Mouse (Mus musculus): ENCODE measurements around the gene Slc25a19. TPM values are rescaled to one million over a fixed set of nuclear protein-coding genes. Genes with fewer than 3 reads are reported as not detected.

Gene Slc25a19
- total RNA-seq, 2 experiments from 2014 or later = 169 to 231 TPM

GRCm38 (mm10) chr11:115599722-115600121 is 28.4 kb downstream of the Slc25a19 start:
- DNase-seq = no peak

GRCm38 (mm10) chr11:115598309-115598708 is 29.8 kb downstream of the Slc25a19 start:
- DNase-seq = no peak

- no peak for DNase-seq
Observed at GRCm38 (mm10) chr11:115595209-115595608, 32.9 kb downstream of the Slc25a19 start.

- DNase-seq = no peak
Observed at GRCm38 (mm10) chr11:115590526-115591075, 37.5 kb downstream of the Slc25a19 start.

- DNase-seq = no peak
Observed at GRCm38 (mm10) chr11:115587984-115588383, 40.1 kb downstream of the Slc25a19 start.

GRCm38 (mm10) chr11:115586403-115586802 is 41.7 kb downstream of the Slc25a19 start:
- DNase-seq = no peak

GRCm38 (mm10) chr11:115585573-115586100 is 42.5 kb downstream of the Slc25a19 start:
- DNase-seq = no peak

- no peak for DNase-seq
Observed at GRCm38 (mm10) chr11:115584376-115585073, 43.6 kb downstream of the Slc25a19 start.

- DNase-seq = no peak
Observed at GRCm38 (mm10) chr11:115582913-115583606, 45.0 kb downstream of the Slc25a19 start.

GRCm38 (mm10) chr11:115579080-115579479 is 49.0 kb downstream of the Slc25a19 start:
- no peak for DNase-seq

- DNase-seq = no peak
Observed at GRCm38 (mm10) chr11:115564961-115565360, 63.1 kb downstream of the Slc25a19 start.

Other genes starting within 250 kb of the Slc25a19 start
- gene Cdr2l, start 246.4 kb downstream of the Slc25a19 start, total RNA-seq (2021) = 10 to 100 TPM; 30.7 to 43.9 TPM
- gene Mrpl58, start 224.5 kb downstream of the Slc25a19 start, total RNA-seq (2021) = 100 to 1,000 TPM; 147 to 163 TPM
- gene Atp5h, start 208.3 kb downstream of the Slc25a19 start, total RNA-seq (2021) = 1,000 to 10,000 TPM in 1 of 2 experiments, 100 to 1,000 TPM in 1; 968 to 1,066 TPM
- 10 to 100 TPM; 36.4 to 48.6 TPM for gene Kctd2, start 208.2 kb downstream of the Slc25a19 start, total RNA-seq (2021)
- under 1 TPM in 1 of 2 experiments, not detected in 1; 0.21 TPM for gene Trim80, start 187.8 kb downstream of the Slc25a19 start, total RNA-seq (2021)
- 1 to 10 TPM in 1 of 2 experiments, under 1 TPM in 1; 0.88 to 3.5 TPM for gene Slc16a5, start 165.8 kb downstream of the Slc25a19 start, total RNA-seq (2021)
- gene Armc7, start 152.6 kb downstream of the Slc25a19 start, total RNA-seq (2021) = 1 to 10 TPM; 5.8 to 7.9 TPM
- gene Nt5c, start 136.4 kb downstream of the Slc25a19 start, total RNA-seq (2021) = 10 to 100 TPM; 70.2 to 70.9 TPM
- gene Jpt1, start 113.9 kb downstream of the Slc25a19 start, total RNA-seq (2021) = 100 to 1,000 TPM; 113 to 123 TPM
- 100 to 1,000 TPM; 255 to 272 TPM for gene Sumo2, start 92.0 kb downstream of the Slc25a19 start, total RNA-seq (2021)
- gene Nup85, start 63.9 kb downstream of the Slc25a19 start, total RNA-seq (2021) = 10 to 100 TPM; 44.4 to 48.7 TPM
- 10 to 100 TPM; 92.1 to 92.6 TPM for gene Mrps7, start 24.4 kb downstream of the Slc25a19 start, total RNA-seq (2021)
- gene Gga3, start 24.2 kb downstream of the Slc25a19 start, total RNA-seq (2021) = 10 to 100 TPM; 20.0 to 35.9 TPM
- gene Mif4gd, start 15.3 kb downstream of the Slc25a19 start, total RNA-seq (2021) = 100 to 1,000 TPM; 110 to 140 TPM
- gene Grb2, start 80.3 kb upstream of the Slc25a19 start, total RNA-seq (2021) = 100 to 1,000 TPM in 1 of 2 experiments, 10 to 100 TPM in 1; 99.1 to 104 TPM
- 10 to 100 TPM; 62.0 to 79.6 TPM for gene Tmem94, start 137.1 kb upstream of the Slc25a19 start, total RNA-seq (2021)
- 10 to 100 TPM; 43.3 to 47.0 TPM for gene Caskin2, start 185.3 kb upstream of the Slc25a19 start, total RNA-seq (2021)
- gene Tsen54, start 186.4 kb upstream of the Slc25a19 start, total RNA-seq (2021) = 10 to 100 TPM; 13.8 to 19.4 TPM
- gene Llgl2, start 195.8 kb upstream of the Slc25a19 start, total RNA-seq (2021) = 10 to 100 TPM; 12.7 to 14.0 TPM
- gene Myo15b, start 230.1 kb upstream of the Slc25a19 start, total RNA-seq (2021) = 1 to 10 TPM in 1 of 2 experiments, under 1 TPM in 1; 0.91 to 1.2 TPM

Measured in adrenal gland, postnatal 10 days (tissue).